Mouse (Mus musculus): ENCODE data around the gene Hist2h3c2. TPM values are rescaled to one million over a fixed set of nuclear protein-coding genes. Genes with fewer than 3 reads are reported as not detected.
"Not testable (repeated sequence)": the region's sequence is repeated elsewhere in the genome, so short reads cannot be mapped to it uniquely, and the experiment has no call there.

The Hist2h3c2 gene
- polyA plus RNA-seq, 1 experiment from 2014 or later, result 10.6 TPM

GRCm38 (mm10) chr3:96269511-96270474 is 30.9 kb upstream of the Hist2h3c2 start, which contains the start of gene Hist2h2bb:
Gene Hist2h2bb, plus strand, starts transcription at chr3:96269752.
- H3K36me3 ChIP-seq (ENCODE audit: control insufficient read depth, insufficient read depth, low read length), result no peaks in the 10 kb centered on the region
- ATAC-seq (ENCODE audit: low FRiP score), result peak; percentile 98
- H3K4me3 ChIP-seq (ENCODE audit: low read depth, low read length), result peak within 1 kb of the TSS; percentile 40
- no peaks in the 10 kb centered on the region for H3K27me3 ChIP-seq (ENCODE audit: control insufficient read depth, insufficient read depth, low read length)
- no peaks in the 10 kb centered on the region for H3K9me3 ChIP-seq (ENCODE audit: control insufficient read depth, low read length)
- WGBS, result under 1% methylated on average over 45 of the region's 45 CpGs
- peak within 1 kb of the TSS; percentile 81 for H3K9ac ChIP-seq (ENCODE audit: low read length)
- H3K27ac ChIP-seq (ENCODE audit: low read depth, low read length), result peak within 1 kb of the TSS; percentile 97
- DNase-seq (ENCODE audit: low spot score, missing footprints), result peak; percentile 100
- H3K4me1 ChIP-seq (ENCODE audit: control insufficient read depth, insufficient read depth, low read length), result peaks cover 6% of the 10 kb centered on the region
- peak within 1 kb of the TSS; percentile 82 for H3K4me2 ChIP-seq

DNA sequence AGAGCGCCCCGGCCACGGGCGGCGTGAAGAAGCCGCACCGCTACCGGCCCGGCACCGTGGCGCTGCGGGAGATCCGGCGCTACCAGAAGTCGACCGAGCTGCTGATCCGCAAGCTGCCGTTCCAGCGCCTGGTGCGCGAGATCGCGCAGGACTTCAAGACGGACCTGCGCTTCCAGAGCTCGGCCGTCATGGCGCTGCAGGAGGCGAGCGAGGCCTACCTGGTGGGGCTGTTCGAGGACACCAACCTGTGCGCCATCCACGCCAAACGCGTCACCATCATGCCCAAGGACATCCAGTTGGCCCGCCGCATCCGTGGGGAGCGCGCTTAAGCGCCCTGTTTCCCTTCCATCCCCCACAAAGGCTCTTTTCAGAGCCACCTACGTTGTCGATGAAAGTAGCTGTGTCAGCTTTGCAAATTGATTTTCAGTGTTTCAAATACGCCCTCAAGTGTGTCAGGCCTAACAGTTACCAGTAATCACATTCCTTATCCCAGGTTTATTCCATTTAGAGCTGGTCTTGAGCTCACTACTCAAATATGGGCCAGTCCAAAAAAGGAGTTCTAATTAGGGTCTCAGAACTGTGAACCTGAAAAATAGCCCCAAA is 29.9 kb upstream of the Hist2h3c2 start:
- H3K27me3 ChIP-seq (ENCODE audit: control insufficient read depth, insufficient read depth, low read length); H3K36me3 ChIP-seq (ENCODE audit: control insufficient read depth, insufficient read depth, low read length); H3K9me3 ChIP-seq (ENCODE audit: control insufficient read depth, low read length): not testable (repeated sequence)
- Histone ChIP-seq H3K4me1 (ENCODE audit: control insufficient read depth, insufficient read depth, low read length) (peaks cover 14% of the 10 kb centered on the region), H3K9ac (ENCODE audit: low read length) (peak overlapping the region; percentile 81), H3K4me2 (peak overlapping the region; percentile 82), H3K27ac (ENCODE audit: low read depth, low read length) (peak overlapping the region; percentile 97), H3K4me3 (ENCODE audit: low read depth, low read length) (peak overlapping the region; percentile 40)
- DNase-seq (ENCODE audit: low spot score, missing footprints) (peak; percentile 97), ATAC-seq (ENCODE audit: low FRiP score) (peak; percentile 62)
- WGBS, result 0% methylated on average over 12 of the region's 44 CpGs

GRCm38 (mm10) chr3:96268051-96268775 is 29.3 kb upstream of the Hist2h3c2 start, which contains the start of gene Hist2h3b:
Gene Hist2h3b, plus strand, starts transcription at chr3:96268654.
- H3K9ac ChIP-seq (ENCODE audit: low read length), result peak within 1 kb of the TSS; percentile 81
- peak within 1 kb of the TSS; percentile 82 for H3K4me2 ChIP-seq
- peaks cover 16% of the 10 kb centered on the region for H3K4me1 ChIP-seq (ENCODE audit: control insufficient read depth, insufficient read depth, low read length)
- no peaks in the 10 kb centered on the region for H3K36me3 ChIP-seq (ENCODE audit: control insufficient read depth, insufficient read depth, low read length)
- DNase-seq (ENCODE audit: low spot score, missing footprints) (peak; percentile 97), ATAC-seq (ENCODE audit: low FRiP score) (peak; percentile 62)
- peak within 1 kb of the TSS; percentile 40 for H3K4me3 ChIP-seq (ENCODE audit: low read depth, low read length)
- H3K9me3 ChIP-seq (ENCODE audit: control insufficient read depth, low read length), result no peaks in the 10 kb centered on the region
- peak within 1 kb of the TSS; percentile 97 for H3K27ac ChIP-seq (ENCODE audit: low read depth, low read length)
- H3K27me3 ChIP-seq (ENCODE audit: control insufficient read depth, insufficient read depth, low read length), result no peaks in the 10 kb centered on the region
- WGBS, result 26% methylated on average over 28 of the region's 30 CpGs

GRCm38 (mm10) chr3:96267541-96267940 is 28.6 kb upstream of the Hist2h3c2 start:
- H3K27me3 ChIP-seq (ENCODE audit: control insufficient read depth, insufficient read depth, low read length), result no peaks in the 10 kb centered on the region
- ATAC-seq (ENCODE audit: low FRiP score) (no peak), DNase-seq (ENCODE audit: low spot score, missing footprints) (no peak)
- H3K4me3 ChIP-seq (ENCODE audit: low read depth, low read length), result no peak overlapping the region
- 0 out of 2 replicates have a peak overlapping the region, but pooled peaks have one; percentile 30 for H3K9ac ChIP-seq (ENCODE audit: low read length)
- peak overlapping the region; percentile 87 for H3K27ac ChIP-seq (ENCODE audit: low read depth, low read length)
- no peak overlapping the region for H3K4me2 ChIP-seq
- 83% methylated on average over 4 of the region's 4 CpGs for WGBS
- no peaks in the 10 kb centered on the region for H3K36me3 ChIP-seq (ENCODE audit: control insufficient read depth, insufficient read depth, low read length)
- H3K4me1 ChIP-seq (ENCODE audit: control insufficient read depth, insufficient read depth, low read length), result peaks cover 16% of the 10 kb centered on the region
- no peaks in the 10 kb centered on the region for H3K9me3 ChIP-seq (ENCODE audit: control insufficient read depth, low read length)

- H3K9ac ChIP-seq (ENCODE audit: low read length), result no peak overlapping the region
- H3K27ac ChIP-seq (ENCODE audit: low read depth, low read length), result no peak overlapping the region
These were observed 27.3 kb upstream of the Hist2h3c2 start for GRCm38 (mm10) chr3:96266132-96266710.

DNA sequence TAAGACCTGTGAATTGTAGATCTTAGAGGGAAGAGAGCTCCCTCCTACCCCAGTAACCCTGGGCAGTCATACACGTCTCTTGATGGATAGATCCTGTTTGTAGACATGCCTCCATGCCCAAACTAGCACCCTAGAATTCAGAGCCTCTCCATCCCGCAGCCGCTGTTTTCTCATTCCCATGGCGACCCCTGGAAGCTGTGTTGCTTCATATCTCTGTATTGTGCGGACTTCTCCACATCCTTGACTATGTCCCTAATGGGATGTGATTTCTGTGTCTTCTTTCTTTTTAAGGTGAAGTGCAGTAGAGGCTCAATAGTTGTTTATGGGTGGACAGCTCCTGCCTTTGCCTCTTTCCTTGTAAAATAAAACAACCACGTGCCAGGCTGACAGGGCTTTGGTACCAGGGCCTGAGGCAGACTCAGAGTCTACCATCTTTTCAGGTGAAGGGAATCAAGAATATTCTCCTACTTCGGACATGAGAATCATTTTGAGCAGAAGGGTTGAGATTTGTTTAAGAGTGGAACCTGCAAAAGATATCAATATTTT is 25.6 kb upstream of the Hist2h3c2 start:
- H3K4me1 ChIP-seq (ENCODE audit: control insufficient read depth, insufficient read depth, low read length), result peaks cover 27% of the 10 kb centered on the region
- H3K4me2 ChIP-seq, result peak overlapping the region; percentile 83
- 69% methylated on average over 7 of the region's 7 CpGs for WGBS
- no peaks in the 10 kb centered on the region for H3K27me3 ChIP-seq (ENCODE audit: control insufficient read depth, insufficient read depth, low read length)
- ATAC-seq (ENCODE audit: low FRiP score) (no peak), DNase-seq (ENCODE audit: low spot score, missing footprints) (no peak)
- no peaks in the 10 kb centered on the region for H3K36me3 ChIP-seq (ENCODE audit: control insufficient read depth, insufficient read depth, low read length)
- peak overlapping the region; percentile 98 for H3K27ac ChIP-seq (ENCODE audit: low read depth, low read length)
- H3K9me3 ChIP-seq (ENCODE audit: control insufficient read depth, low read length), result no peaks in the 10 kb centered on the region
- H3K4me3 ChIP-seq (ENCODE audit: low read depth, low read length), result peak overlapping the region; percentile 55
- H3K9ac ChIP-seq (ENCODE audit: low read length), result peak overlapping the region; percentile 90

More at GRCm38 (mm10) chr3:96266132-96266710, 27.3 kb upstream of the Hist2h3c2 start:
- Histone ChIP-seq H3K4me2 (no peak overlapping the region), H3K4me3 (ENCODE audit: low read depth, low read length) (no peak overlapping the region), H3K27me3 (ENCODE audit: control insufficient read depth, insufficient read depth, low read length) (no peaks in the 10 kb centered on the region), H3K4me1 (ENCODE audit: control insufficient read depth, insufficient read depth, low read length) (peaks cover 27% of the 10 kb centered on the region), H3K36me3 (ENCODE audit: control insufficient read depth, insufficient read depth, low read length) (no peaks in the 10 kb centered on the region), H3K9me3 (ENCODE audit: control insufficient read depth, low read length) (no peaks in the 10 kb centered on the region)
- no peak for DNase-seq (ENCODE audit: low spot score, missing footprints)
- ATAC-seq (ENCODE audit: low FRiP score), result no peak
- WGBS, result 88% methylated on average over 8 of the region's 8 CpGs

DNA sequence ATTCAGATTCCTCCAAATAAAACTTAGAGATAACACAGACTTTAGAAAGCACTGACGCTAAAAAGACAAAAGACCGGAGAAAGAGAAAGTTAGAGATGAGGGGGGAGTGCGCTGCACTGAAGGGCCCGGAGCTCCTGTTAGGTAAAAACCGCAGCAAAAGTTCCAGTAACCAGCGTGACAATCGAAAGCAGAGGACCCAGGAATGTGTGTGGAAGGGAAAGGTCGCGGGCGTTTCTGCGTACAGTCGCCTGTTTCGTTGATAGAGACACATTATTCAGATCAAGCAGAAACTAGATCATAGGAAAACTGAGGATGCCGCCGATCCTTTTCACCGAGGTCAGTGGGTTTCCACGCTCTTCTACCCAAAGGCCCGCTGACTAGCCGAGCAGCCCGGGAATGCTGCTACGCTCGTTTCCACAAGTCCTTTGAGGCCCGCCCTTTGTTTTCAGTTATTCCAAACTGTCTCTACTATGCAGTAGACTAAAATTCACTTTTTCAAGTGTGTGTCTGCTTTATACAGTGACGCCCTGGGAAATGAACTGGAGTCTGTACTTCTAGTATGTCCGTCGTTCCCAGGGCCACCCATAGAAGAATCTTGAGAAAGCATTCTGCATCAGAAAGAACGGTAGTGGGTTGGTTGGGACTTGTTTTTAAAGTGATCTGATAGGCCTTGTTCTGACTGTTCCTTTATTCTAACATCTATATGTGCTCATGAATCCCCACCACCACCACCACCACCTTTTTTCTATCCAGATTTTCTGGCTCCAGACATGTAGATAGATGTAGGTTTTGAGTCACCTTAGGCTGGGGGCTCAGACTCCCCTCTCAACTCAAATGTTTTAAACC is 24.9 kb upstream of the Hist2h3c2 start:
- peak overlapping the region; percentile 90 for H3K9ac ChIP-seq (ENCODE audit: low read length)
- whole genome bisulfite sequencing, result 9% methylated on average over 27 of the region's 27 CpGs
- H3K36me3 ChIP-seq (ENCODE audit: control insufficient read depth, insufficient read depth, low read length), result no peaks in the 10 kb centered on the region
- peak overlapping the region; percentile 98 for H3K27ac ChIP-seq (ENCODE audit: low read depth, low read length)
- H3K27me3 ChIP-seq (ENCODE audit: control insufficient read depth, insufficient read depth, low read length), result no peaks in the 10 kb centered on the region
- H3K4me3 ChIP-seq (ENCODE audit: low read depth, low read length), result peak overlapping the region; percentile 55
- ATAC-seq (ENCODE audit: low FRiP score), result peak; percentile 20; the same call in 1 of the 2 replicates
- no peaks in the 10 kb centered on the region for H3K9me3 ChIP-seq (ENCODE audit: control insufficient read depth, low read length)
- peak; percentile 97 for DNase-seq (ENCODE audit: low spot score, missing footprints)
- H3K4me1 ChIP-seq (ENCODE audit: control insufficient read depth, insufficient read depth, low read length), result peaks cover 27% of the 10 kb centered on the region
- peak overlapping the region; percentile 83 for H3K4me2 ChIP-seq

Data from midbrain, embryonic 11.5 days (tissue).